Mouse (Mus musculus) heart, postnatal 0 days (tissue): ENCODE results near the gene Elf5. TPM values are rescaled to one million over a fixed set of nuclear protein-coding genes. Genes with fewer than 3 reads are reported as not detected.

Experiments
- ATAC-seq: fragments of 200-750 bp; cut with Nextera tagmentation; 2 replicates; pipeline ENCODE4 v1.8.0; 2017; ENCODE audit warnings: low read depth, moderate number of reproducible peaks, moderate library complexity; ENCODE audit not compliant: insufficient read depth
- DNase-seq: peaks from one replicate; pipeline ENCODE4 v3.0.0-alpha.2; 2016; ENCODE audit warnings: low spot score
- H3K27ac ChIP-seq: fragments of 300-500 bp; sonication (generic); 2 replicates; pipeline ENCODE4 v1.5.1; 2014; ENCODE audit warnings: low read depth, mild to moderate bottlenecking
- H3K27me3 ChIP-seq: fragments of 300-500 bp; sonication (generic); 2 replicates; pipeline ENCODE4 v1.6.1; 2014; ENCODE audit warnings: low read length, mixed read lengths; ENCODE audit not compliant: control insufficient read depth, insufficient read depth
- H3K36me3 ChIP-seq: fragments of 300-500 bp; sonication (generic); replicated peaks from 2 replicates; pipeline ENCODE4 v1.6.1; 2014; ENCODE audit warnings: low read length, mixed read lengths; ENCODE audit not compliant: control insufficient read depth, insufficient read depth
- H3K4me1 ChIP-seq: fragments of 300-500 bp; sonication (generic); 2 replicates; pipeline ENCODE4 v1.6.1; 2014; ENCODE audit warnings: antibody characterized with exemption; ENCODE audit not compliant: control insufficient read depth, insufficient read depth
- H3K4me2 ChIP-seq: fragments of 300-500 bp; sonication (generic); 2 replicates; pipeline ENCODE4 v1.6.1; 2014; ENCODE audit warnings: low read depth, mild to moderate bottlenecking, low read length, moderate library complexity
- H3K4me3 ChIP-seq: fragments of 300-500 bp; sonication (generic); 2 replicates; pipeline ENCODE4 v1.5.1; 2014; ENCODE audit warnings: low read depth, low read length
- H3K9ac ChIP-seq: fragments of 300-500 bp; sonication (generic); replicated peaks from 2 replicates; pipeline ENCODE4 v1.6.1; 2014; ENCODE audit warnings: low read depth, low read length, mixed read lengths
- H3K9me3 ChIP-seq: fragments of 300-500 bp; sonication (generic); replicated peaks from 2 replicates; pipeline ENCODE4 v1.6.1; 2016; ENCODE audit warnings: low read length; ENCODE audit not compliant: control insufficient read depth
- CTCF ChIP-seq: IDR thresholded peaks from 2 replicates; pipeline ENCODE4 v1.5.1; 2016; ENCODE audit warnings: antibody characterized with exemption, control low read depth, low read depth
- EP300 ChIP-seq: IDR thresholded peaks from 2 replicates; pipeline ENCODE4 v1.6.1; 2016; ENCODE audit warnings: antibody characterized with exemption, low read depth
- WGBS: fragments of 180-500 bp; shearing (Covaris S2); extraction: QIAGEN DNeasy Blood & Tissue Kit; methylation state at CpG from one replicate; pipeline ENCODE4 v1.1.7; 2014; 5-methylcytosine and 5-hydroxymethylcytosine counted together
- polyA plus RNA-seq: library from polyadenylated mRNA; unstranded; fragments of >200 nt; fragmentation: Nextera tagmentation; extraction: Ambion mirVana; gene quantifications from 2 replicates; pipeline ENCODE4 v1.2.1, GENCODE M21; 2015
- total RNA-seq: library from RNA; depleted of rRNA; stranded (reverse); fragments of >200 nt; gene quantifications from 2 replicates; pipeline ENCODE4 v1.2.3, GENCODE M21; 2014; ENCODE audit warnings: low replicate concordance

The Elf5 gene
- total and polyA plus RNA-seq, 2 experiments from 2014 or later, result not detected

- H3K27ac ChIP-seq, result no peak overlapping the region
- H3K4me2 ChIP-seq, result no peak overlapping the region
- no peaks in the 10 kb centered on the region for H3K27me3 ChIP-seq
- no peaks in the 10 kb centered on the region for H3K9me3 ChIP-seq
- ATAC-seq (no peak), DNase-seq (no peak)
- H3K36me3 ChIP-seq, result peaks cover 88% of the 10 kb centered on the region
- WGBS, result 84% methylated on average over 3 of the region's 3 CpGs
- no peak overlapping the region for H3K9ac ChIP-seq
- no peaks in the 10 kb centered on the region for H3K4me1 ChIP-seq
- no peak overlapping the region for H3K4me3 ChIP-seq
- TF ChIP-seq EP300 (no peak), CTCF (no peak)
These were observed 54.8 kb downstream of the Elf5 start for GRCm38 (mm10) chr2:103466272-103466671.

- no peak for TF ChIP-seq EP300
- no peak for TF ChIP-seq CTCF
- no peak overlapping the region for H3K4me2 ChIP-seq
- no peak for ATAC-seq
- H3K9me3 ChIP-seq, result no peaks in the 10 kb centered on the region
- no peak for DNase-seq
- H3K4me3 ChIP-seq, result no peak overlapping the region
- H3K27ac ChIP-seq, result no peak overlapping the region
- H3K36me3 ChIP-seq, result peaks cover 89% of the 10 kb centered on the region
- 81% methylated on average over 10 of the region's 10 CpGs for WGBS
- H3K4me1 ChIP-seq, result no peaks in the 10 kb centered on the region
- no peak overlapping the region for H3K9ac ChIP-seq
- no peaks in the 10 kb centered on the region for H3K27me3 ChIP-seq
These were observed 55.6 kb downstream of the Elf5 start for GRCm38 (mm10) chr2:103466984-103467588.

GRCm38 (mm10) chr2:103473362-103473761 lies 61.9 kb downstream of the Elf5 start:
- no peak for TF ChIP-seq EP300
- TF ChIP-seq CTCF, result no peak
- Histone ChIP-seq H3K27me3 (no peaks in the 10 kb centered on the region), H3K9ac (no peak overlapping the region), H3K36me3 (peaks cover 65% of the 10 kb centered on the region), H3K4me2 (no peak overlapping the region), H3K4me3 (no peak overlapping the region), H3K4me1 (no peaks in the 10 kb centered on the region), H3K27ac (no peak overlapping the region), H3K9me3 (no peaks in the 10 kb centered on the region)
- 90% methylated on average over 3 of the region's 3 CpGs for WGBS
- DNase-seq (no peak), ATAC-seq (no peak)

- H3K27me3 ChIP-seq, result no peaks in the 10 kb centered on the region
- ATAC-seq, result no peak
- H3K4me1 ChIP-seq, result no peaks in the 10 kb centered on the region
- H3K4me2 ChIP-seq, result no peak overlapping the region
- peaks cover 39% of the 10 kb centered on the region for H3K36me3 ChIP-seq
- no peak overlapping the region for H3K27ac ChIP-seq
- no peak overlapping the region for H3K9ac ChIP-seq
- no peaks in the 10 kb centered on the region for H3K9me3 ChIP-seq
- TF ChIP-seq EP300 (no peak), CTCF (no peak)
- 80% methylated on average over 2 of the region's 2 CpGs for WGBS
- H3K4me3 ChIP-seq, result no peak overlapping the region
- no peak for DNase-seq
These were observed 64.7 kb downstream of the Elf5 start for GRCm38 (mm10) chr2:103476180-103476579.

GRCm38 (mm10) chr2:103476657-103477056 lies 65.2 kb downstream of the Elf5 start:
- no peaks in the 10 kb centered on the region for H3K9me3 ChIP-seq
- WGBS, result 65% methylated on average over 11 of the region's 11 CpGs
- no peak for DNase-seq
- no peaks in the 10 kb centered on the region for H3K27me3 ChIP-seq
- H3K36me3 ChIP-seq, result peaks cover 34% of the 10 kb centered on the region
- no peak overlapping the region for H3K4me3 ChIP-seq
- H3K9ac ChIP-seq, result no peak overlapping the region
- H3K4me1 ChIP-seq, result no peaks in the 10 kb centered on the region
- no peak overlapping the region for H3K4me2 ChIP-seq
- TF ChIP-seq CTCF (no peak), EP300 (no peak)
- H3K27ac ChIP-seq, result no peak overlapping the region
- ATAC-seq, result no peak

- TF ChIP-seq CTCF (no peak), EP300 (no peak)
These were observed 66.0 kb downstream of the Elf5 start for GRCm38 (mm10) chr2:103477456-103477855.

More at GRCm38 (mm10) chr2:103477456-103477855, 66.0 kb downstream of the Elf5 start:
- WGBS, result 70% methylated on average over 4 of the region's 4 CpGs
- Histone ChIP-seq H3K4me3 (no peak overlapping the region), H3K9ac (no peak overlapping the region), H3K36me3 (peaks cover 33% of the 10 kb centered on the region), H3K9me3 (no peaks in the 10 kb centered on the region), H3K4me1 (no peaks in the 10 kb centered on the region), H3K4me2 (no peak overlapping the region), H3K27ac (no peak overlapping the region), H3K27me3 (no peaks in the 10 kb centered on the region)
- ATAC-seq (no peak), DNase-seq (no peak)
